Mouse (Mus musculus) layer of hippocampus, adult 6 months (tissue): ENCODE data around the gene Gtpbp4. TPM values are rescaled to one million over a fixed set of nuclear protein-coding genes. Genes with fewer than 3 reads are reported as not detected.

Experiments used
- long read RNA-seq, 2 experiments: library from polyadenylated mRNA; unstranded; transcript quantifications; one replicate each; pipeline ENCODE4 v2.0.0; 2019 to 2020
- microRNA-seq: library from miRNA; unstranded; fragments of <30 nt; microRNA quantifications from one replicate; pipeline ENCODE4 v1.2.0, GENCODE M21; 2020
- polyA plus RNA-seq: library from polyadenylated mRNA; unstranded; fragments of <200 nt; fragmentation: Nextera tagmentation; gene quantifications from 2 replicates; pipeline ENCODE4 v1.2.3, GENCODE M21; 2021

Gtpbp4 gene
- polyA plus RNA-seq, result 49.1 and 49.6 TPM in 2 replicates
- long read RNA-seq, experiment 1, full-length matches to known transcripts, result 26 of 102 reads
- long read RNA-seq, experiment 1, partial matches to known transcripts, result 66 of 102 reads
- long read RNA-seq, experiment 1, other reads (novel, unspliced or antisense), result 10 of 102 reads
- long read RNA-seq, experiment 2, full-length matches to known transcripts, result 177 of 303 reads
- long read RNA-seq, experiment 2, partial matches to known transcripts, result 109 of 303 reads
- long read RNA-seq, experiment 2, other reads (novel, unspliced or antisense), result 17 of 303 reads

DNA sequence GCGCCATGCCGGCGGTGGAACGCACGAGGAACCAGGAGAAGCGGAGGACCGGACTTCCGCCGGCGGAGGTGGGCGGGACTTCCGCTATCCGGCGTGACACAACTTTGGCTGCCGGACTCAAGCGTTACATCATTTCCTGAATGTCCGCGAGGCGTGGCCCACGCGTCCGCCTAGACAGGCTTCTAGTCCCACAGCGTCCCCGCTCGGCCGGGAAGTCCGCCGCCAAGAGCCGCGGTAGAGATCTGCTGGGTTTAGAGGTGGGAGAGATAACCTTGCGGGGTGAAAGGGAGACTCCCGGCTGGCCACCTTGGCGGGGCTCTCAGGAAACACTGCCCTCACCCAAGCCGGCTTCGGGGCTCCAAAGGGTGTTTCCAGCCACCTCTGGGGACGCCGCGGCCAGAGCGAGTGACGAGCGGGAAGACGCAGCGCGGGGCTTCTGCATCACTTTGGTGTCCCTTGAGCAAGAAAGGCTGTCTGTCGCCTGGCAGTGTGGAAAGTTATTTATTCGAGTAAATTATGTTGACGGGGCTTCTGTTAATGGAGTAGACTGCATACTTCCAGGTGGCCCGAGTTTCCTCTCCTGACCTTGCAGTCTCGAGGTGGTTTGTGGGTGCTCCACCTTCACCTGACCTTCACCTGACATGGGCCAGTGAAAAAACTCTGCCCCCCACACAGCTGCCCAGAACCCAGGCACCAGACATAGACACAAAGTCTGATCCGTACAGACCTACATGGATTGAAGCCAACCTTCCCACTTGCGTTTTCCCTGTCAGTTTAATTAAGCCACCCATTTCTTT lies at the start of gene Gtpbp4:
Gtpbp4 (minus strand) TSS at position 94 of the 797 bp plus-strand sequence.

DNA sequence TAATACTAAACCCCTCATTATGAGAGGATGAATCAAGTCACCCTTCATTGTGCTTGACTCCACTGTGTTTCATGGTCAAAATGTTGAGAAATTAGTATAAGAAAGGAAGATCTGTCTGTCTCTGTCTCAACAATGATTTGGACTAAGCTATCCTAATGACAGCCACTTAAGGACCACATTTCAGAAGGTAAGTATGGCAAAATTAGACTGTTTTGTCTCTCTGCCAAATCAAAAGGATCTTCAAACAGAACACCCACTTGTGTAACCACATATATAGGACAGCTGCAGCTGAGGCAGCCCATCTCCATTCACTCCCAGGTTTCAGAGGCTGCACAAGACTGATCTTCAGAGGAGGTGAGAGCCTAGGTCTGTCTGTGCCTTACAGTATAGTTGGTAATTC lies 43.3 kb downstream of the Gtpbp4 start, which contains the start of gene Idi2:
Idi2 (plus strand) TSS at position 301 of the 400 bp plus-strand sequence.

DNA sequence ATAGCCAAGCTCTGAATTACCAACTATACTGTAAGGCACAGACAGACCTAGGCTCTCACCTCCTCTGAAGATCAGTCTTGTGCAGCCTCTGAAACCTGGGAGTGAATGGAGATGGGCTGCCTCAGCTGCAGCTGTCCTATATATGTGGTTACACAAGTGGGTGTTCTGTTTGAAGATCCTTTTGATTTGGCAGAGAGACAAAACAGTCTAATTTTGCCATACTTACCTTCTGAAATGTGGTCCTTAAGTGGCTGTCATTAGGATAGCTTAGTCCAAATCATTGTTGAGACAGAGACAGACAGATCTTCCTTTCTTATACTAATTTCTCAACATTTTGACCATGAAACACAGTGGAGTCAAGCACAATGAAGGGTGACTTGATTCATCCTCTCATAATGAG lies 47.8 kb downstream of the Gtpbp4 start, which contains the start of gene Gm9745:
Gm9745 (minus strand) TSS at position 101 of the 400 bp plus-strand sequence.

Small RNA genes within 50 kb of the gene (microRNA-seq; reads per million reads assigned to microRNA genes)
- gene Gm22750, result not detected

Other genes with a start within 250 kb of the Gtpbp4 start
- 19.4 and 22.9 TPM in 2 replicates for gene Wdr37, start 124.2 kb downstream of the Gtpbp4 start, polyA plus RNA-seq
- gene Idi1, start 110.6 kb downstream of the Gtpbp4 start, polyA plus RNA-seq, result 21.5 and 27.0 TPM in 2 replicates
- not detected in 2 replicates for gene Gm9745, start 47.9 kb downstream of the Gtpbp4 start, polyA plus RNA-seq
- not detected in 2 replicates for gene Idi2, start 43.2 kb downstream of the Gtpbp4 start, polyA plus RNA-seq
- gene Larp4b, start 97.8 kb upstream of the Gtpbp4 start, polyA plus RNA-seq, result 8.6 and 9.7 TPM in 2 replicates